Mouse (Mus musculus) urinary bladder, postnatal 10 days (tissue): ENCODE data around the gene Lmx1b.

Source experiments
- DNase-seq: peaks from one replicate; pipeline ENCODE4 v3.0.0; 2022; ENCODE audit warnings: low spot score

Gene Lmx1b

GRCm38 (mm10) chr2:33643721-33644713 is 3.7 kb upstream of the Lmx1b start:
- no peak for DNase-seq

- DNase-seq: peak; percentile 39
These were observed 2.5 kb upstream of the Lmx1b start for GRCm38 (mm10) chr2:33642650-33643458.

- DNase-seq: no peak
These were observed 1.7 kb upstream of the Lmx1b start for GRCm38 (mm10) chr2:33641859-33642571.

DNA sequence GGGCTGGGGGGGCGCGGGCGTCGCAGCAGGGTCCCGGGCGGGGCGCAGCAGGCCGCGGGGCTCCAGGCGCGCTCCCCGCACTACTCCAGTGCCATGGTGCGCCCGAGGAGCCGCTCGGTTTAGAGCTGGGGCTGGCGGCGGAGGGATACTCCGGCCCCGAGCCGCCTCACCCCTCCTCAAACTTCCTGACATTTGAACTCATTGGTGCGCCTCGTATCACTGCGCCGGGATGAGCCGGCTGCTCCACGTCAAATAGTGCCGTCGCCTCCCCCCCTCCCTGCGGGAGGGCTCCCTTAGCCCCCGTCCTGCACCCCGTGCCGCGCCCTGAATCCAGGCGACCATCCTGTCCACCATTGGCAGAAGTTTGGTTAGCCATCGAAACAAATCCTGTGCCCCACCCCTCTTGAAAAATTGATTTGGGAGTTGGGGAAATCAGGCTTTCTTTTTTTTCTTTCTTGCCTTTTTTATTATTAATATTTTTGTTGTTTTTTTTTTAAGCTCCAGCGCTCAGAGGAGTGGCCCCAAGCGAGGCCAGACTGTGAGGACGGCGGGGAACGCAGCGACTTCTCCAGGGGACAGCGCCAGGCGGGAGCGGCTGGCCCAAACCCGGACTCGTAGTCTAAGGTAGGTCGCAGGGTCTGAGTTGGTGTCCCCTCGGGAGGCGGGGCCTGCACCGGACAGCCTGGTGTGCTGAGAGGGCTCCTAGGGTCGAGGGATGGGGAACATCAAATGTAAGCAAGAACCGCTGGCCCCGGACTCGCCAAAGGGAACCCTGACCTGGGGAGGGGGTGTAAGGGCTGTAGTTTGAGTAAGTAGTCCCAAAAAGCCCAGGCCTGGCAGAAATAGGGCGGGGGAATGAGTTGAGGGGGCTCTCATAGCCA is 907 bp upstream of the Lmx1b start:
- DNase-seq: no peak

DNA sequence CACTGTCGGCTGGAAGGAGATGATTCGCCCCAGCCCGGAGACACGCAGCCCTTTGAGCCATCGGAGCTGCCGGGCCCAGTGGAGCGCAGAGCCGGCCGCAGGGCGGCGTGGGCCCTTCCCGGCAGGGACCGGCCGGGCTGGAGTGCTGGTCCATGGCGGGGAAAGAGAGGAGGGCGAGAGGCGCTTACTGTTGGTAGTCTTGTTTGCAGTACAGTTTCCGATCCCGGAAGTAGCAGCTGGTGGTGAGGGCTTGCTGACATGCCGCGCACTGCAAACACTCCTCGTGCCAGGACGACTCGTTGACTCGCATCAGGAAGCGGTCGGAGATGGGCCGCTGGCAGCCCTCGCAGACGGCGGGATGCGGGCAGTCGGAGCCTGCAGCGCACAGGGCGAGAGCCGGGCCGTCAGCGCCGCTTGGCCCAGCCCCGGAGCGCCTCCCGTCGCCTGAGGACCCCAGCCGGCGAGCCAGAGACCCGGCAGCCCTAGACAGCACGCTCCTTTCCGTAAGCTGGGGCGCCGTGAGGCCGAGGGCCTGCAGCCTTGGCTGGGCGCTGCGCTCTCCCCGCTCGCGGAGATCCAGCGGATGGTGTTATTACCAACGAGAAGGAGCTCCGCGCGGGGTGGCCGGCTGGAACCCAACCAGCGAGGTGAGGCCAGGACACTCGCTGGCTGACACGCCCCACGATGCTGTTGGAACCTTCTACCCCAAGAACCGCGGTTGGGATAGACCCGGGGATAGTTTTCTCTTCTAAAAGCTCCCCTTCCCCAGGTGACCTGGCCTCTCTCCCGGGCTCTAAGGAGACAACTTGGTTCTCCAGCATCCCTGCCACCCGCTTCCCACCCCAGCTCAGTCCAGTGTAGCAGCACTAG is 775 bp downstream of the Lmx1b start:
- DNase-seq: no peak

GRCm38 (mm10) chr2:33638141-33638733 is 2.1 kb downstream of the Lmx1b start:
- no peak for DNase-seq

GRCm38 (mm10) chr2:33637288-33637687 is 3.0 kb downstream of the Lmx1b start:
- no peak for DNase-seq

DNA sequence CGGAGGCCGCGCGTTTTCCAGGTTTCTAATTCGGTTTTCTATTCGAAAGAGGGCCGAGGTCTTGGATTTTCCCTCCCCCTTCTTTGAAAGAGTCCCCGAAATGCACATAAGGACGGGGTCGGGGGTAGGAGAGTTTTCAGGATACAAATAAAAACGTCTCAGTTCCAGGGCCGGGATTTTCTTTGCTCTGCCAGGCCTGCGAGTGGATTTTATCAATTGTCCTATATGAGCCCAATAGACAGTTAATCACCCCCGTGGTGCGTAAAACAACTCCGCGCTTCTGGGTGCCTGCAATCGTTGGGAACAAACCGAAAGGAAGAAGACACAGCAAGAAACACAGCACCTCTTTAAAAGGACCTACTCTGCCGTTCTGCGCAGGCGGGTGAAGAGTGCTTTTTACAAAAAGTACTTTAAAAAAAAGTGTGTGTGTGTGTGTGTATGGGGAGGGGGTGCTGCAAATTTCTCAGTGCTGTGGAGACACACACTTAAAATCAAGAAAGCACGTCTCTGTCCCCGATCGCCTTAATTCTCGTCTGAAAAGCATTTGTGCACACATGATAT is 3.6 kb downstream of the Lmx1b start:
- DNase-seq: no peak

DNA sequence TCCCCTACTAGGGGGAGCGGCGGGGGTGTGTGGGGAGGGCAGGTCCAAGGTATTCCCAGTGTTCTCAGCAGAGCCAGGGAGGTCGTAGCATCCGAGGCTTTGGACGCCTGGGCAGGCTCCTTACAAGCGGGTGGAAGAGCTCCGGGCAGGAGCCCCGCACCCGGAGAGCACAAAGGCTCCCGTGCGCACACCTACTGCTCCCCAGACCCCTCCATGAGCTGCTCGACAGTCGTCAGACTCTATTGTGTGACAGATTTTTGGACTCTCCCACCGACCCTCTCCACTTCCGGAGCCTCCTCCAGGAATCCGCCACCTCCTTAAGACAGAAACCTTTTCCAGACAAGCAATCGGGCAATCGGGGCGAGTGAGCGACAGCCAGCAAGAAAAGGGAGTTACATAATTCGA is 4.2 kb downstream of the Lmx1b start:
- DNase-seq: no peak

GRCm38 (mm10) chr2:33635323-33636116 is 4.8 kb downstream of the Lmx1b start:
- DNase-seq: no peak

GRCm38 (mm10) chr2:33634481-33635090 is 5.7 kb downstream of the Lmx1b start:
- DNase-seq: no peak

DNA sequence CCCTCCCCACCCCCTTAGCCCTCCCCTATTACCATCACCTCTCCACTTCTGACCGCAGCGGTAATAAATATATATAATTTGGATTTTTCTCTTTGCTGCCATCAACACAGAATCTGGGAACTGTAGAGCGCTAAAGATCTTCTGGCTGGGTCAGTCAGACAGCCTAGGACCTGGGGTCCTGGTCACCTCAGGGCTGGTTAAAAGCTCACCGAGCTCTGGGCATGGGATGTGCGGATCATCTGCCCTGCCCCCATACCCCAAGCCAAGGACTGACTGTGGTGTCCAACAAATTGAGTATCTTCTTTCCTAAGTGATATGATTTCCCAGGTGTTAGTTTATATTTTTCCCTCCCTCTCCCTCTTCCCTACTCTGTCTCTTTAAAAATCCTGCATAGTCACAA is 6.4 kb downstream of the Lmx1b start:
- DNase-seq: no peak

DNA sequence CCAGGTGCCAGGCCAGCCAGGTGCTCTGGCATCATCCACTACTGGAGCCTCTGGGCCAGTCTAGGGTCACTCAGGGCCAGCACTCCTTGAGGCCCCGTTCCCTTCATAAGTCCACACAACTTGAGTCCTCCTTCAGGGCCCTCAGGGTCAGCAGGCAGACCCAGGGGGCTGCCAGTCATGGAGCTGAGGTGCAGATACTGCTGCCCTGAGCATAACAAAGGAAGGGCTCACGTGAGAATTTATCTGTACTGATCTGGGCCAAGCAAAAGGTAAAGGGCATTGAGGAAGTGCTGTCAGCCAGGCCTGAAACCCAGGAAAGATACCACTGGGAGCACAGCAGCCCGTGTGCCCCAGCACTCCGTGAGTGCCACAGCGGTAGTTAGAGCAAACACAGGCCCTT is 7.1 kb downstream of the Lmx1b start:
- DNase-seq: no peak

DNA sequence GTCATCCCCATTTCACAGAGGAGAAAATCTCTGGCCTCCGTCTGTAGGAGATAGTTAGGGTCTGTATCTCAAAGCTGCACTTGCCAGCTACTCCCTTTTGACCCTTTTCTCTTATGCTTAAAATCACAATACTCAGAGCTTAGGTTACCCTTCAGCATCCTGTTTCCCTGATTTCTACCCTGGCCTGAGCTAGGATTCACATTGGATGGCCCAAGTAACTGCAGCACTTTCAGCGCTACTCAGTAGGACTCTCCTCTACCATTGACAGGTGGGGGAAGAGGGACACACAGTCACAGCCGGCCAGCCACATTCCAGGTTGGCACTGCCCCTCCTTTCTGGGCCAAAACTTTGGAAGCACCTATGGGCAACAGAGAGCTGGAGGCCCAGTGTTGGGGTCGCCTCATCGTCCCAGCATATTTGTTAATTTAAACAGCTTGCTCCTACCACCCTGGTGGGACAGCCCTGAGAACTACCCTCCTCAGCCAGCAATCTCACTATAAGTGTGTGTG is 7.7 kb downstream of the Lmx1b start:
- no peak for DNase-seq

DNA sequence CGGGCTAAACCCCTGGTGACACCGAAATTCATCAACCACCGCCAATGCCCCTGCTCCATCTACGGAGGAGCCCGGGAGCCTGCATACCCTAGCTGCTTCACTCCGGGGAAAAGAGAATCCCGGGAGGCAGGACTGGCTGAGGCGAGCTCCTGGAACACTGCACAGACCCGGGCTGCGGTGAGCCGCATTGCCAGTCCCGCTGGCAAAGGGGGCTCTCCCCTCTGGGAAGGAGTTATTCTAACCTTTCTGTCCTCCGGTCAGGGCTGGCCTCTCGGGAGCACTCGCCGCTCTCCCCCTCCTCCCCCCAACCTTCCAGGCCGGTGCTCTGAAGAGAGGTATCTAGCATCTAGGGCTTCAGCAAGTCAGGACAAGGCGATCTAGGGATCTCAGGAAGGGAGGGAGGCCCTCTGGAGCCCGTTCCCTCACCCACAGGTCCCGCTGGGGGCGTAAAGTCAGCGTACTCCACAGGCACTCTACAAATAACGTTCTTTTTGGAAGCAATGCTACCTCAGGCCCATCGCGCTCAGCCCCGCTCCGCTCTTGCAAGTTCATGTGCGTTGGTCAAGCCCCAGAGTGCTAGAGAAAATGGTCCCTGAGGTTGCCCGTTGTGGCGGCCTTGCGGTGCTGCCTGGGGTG is 8.5 kb downstream of the Lmx1b start:
- no peak for DNase-seq

GRCm38 (mm10) chr2:33631022-33631707 is 9.1 kb downstream of the Lmx1b start:
- DNase-seq: no peak
